Mouse (Mus musculus): ENCODE results near the gene Akap13.

DNA sequence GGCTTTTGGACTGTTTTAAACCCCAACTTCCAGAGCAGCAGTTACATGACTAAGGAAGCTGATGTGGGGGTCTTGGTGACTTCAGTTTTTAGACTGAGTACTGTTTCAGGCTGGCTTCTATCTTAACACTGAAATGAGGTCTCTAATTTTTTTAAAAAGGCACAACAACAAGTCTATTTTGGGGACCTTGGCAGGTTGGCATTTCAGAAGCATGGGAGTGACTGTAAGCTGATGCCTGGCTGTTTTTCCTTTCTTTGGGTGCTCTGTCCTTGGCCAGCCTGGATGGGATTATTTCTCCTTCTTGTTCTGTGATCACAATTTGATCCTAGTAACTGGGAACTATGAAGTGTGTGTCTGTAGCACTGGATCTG is 157.3 kb downstream of the Akap13 start:
- TF ChIP-seq POLR2A (IDR thresholded peaks at IDR 0.05; ENCODE audit: low read depth, low read length) (no peak), USF1 (IDR thresholded peaks at IDR 0.05; ENCODE audit: low read depth, low read length) (no peak), RCOR1 (conservative IDR thresholded peaks at IDR 0.05; ENCODE audit: low read depth, low read length) (no peak), RAD21 (IDR thresholded peaks at IDR 0.05; ENCODE audit: low read depth, low read length) (no peak), MAX (IDR thresholded peaks at IDR 0.05; ENCODE audit: low read length) (no peak), EP300 (IDR thresholded peaks at IDR 0.05; ENCODE audit: low read length) (no peak), CTCF (conservative IDR thresholded peaks at IDR 0.05 in 1 of 2, IDR thresholded peaks at IDR 0.05 in 1 of 2; ENCODE audit: low read depth in 2 of 2, low read length in 2 of 2) (no peak), MAZ (IDR thresholded peaks at IDR 0.05; ENCODE audit: low read depth, low read length) (no peak), NELFE (IDR thresholded peaks at IDR 0.05; ENCODE audit: low read depth, low read length) (no peak)
